Mouse (Mus musculus) forebrain, embryonic 13.5 days (tissue): Measurements from ENCODE around the gene Hmmr. TPM values are rescaled to one million over a fixed set of nuclear protein-coding genes. Genes with fewer than 3 reads are reported as not detected.
"Not testable (repeated sequence)": the region's sequence is repeated elsewhere in the genome, so short reads cannot be mapped to it uniquely, and the experiment has no call there.

Experiments used
- ATAC-seq: fragments of 200-750 bp; cut with Nextera tagmentation; 2 replicates; pipeline ENCODE4 v1.8.0; 2017
- H3K27ac ChIP-seq: fragments of 300-500 bp; sonication (generic); 2 replicates; pipeline ENCODE4 v1.5.1; 2015; ENCODE audit warnings: inconsistent platforms, mild to moderate bottlenecking, moderate library complexity
- H3K27me3 ChIP-seq: fragments of 300-500 bp; sonication (generic); 2 replicates; pipeline ENCODE4 v1.6.1; 2015; ENCODE audit warnings: mild to moderate bottlenecking, inconsistent platforms
- H3K36me3 ChIP-seq: fragments of 300-500 bp; sonication (generic); 2 replicates; pipeline ENCODE4 v1.6.1; 2015; ENCODE audit warnings: mild to moderate bottlenecking, inconsistent platforms; ENCODE audit not compliant: poor library complexity, severe bottlenecking
- H3K4me1 ChIP-seq: fragments of 300-500 bp; sonication (generic); 2 replicates; pipeline ENCODE4 v1.6.1; 2015; ENCODE audit warnings: inconsistent platforms
- H3K4me2 ChIP-seq: fragments of 300-500 bp; sonication (generic); 2 replicates; pipeline ENCODE4 v1.6.1; 2015; ENCODE audit warnings: inconsistent platforms, mild to moderate bottlenecking, moderate library complexity
- H3K4me3 ChIP-seq: fragments of 300-500 bp; sonication (generic); 2 replicates; pipeline ENCODE4 v1.5.1; 2015; ENCODE audit warnings: mild to moderate bottlenecking, inconsistent platforms
- H3K9ac ChIP-seq: fragments of 300-500 bp; sonication (generic); 2 replicates; pipeline ENCODE4 v1.6.1; 2015; ENCODE audit warnings: mild to moderate bottlenecking, inconsistent platforms
- H3K9me3 ChIP-seq: fragments of 300-500 bp; sonication (generic); replicated peaks from 2 replicates; pipeline ENCODE4 v1.6.1; 2016; ENCODE audit warnings: inconsistent platforms
- WGBS: fragments of 180-500 bp; shearing (Covaris S2); methylation state at CpG from one replicate; pipeline ENCODE4 v1.1.7; 2015; 5-methylcytosine and 5-hydroxymethylcytosine counted together
- polyA plus RNA-seq: library from polyadenylated mRNA; unstranded; fragments of >200 nt; fragmentation: Nextera tagmentation; extraction: Ambion mirVana; gene quantifications from 2 replicates; pipeline ENCODE4 v1.2.1, GENCODE M21; 2015

Hmmr gene
- polyA plus RNA-seq, 1 experiment from 2014 or later: 43.1 TPM

- Histone ChIP-seq H3K36me3 (peaks cover 20% of the 10 kb centered on the region), H3K4me3 (no peak overlapping the region), H3K27me3 (no peaks in the 10 kb centered on the region), H3K9ac (no peak overlapping the region), H3K4me2 (no peak overlapping the region), H3K4me1 (no peaks in the 10 kb centered on the region), H3K27ac (no peak overlapping the region), H3K9me3 (no peaks in the 10 kb centered on the region)
- WGBS: 93% methylated on average over 12 of the region's 12 CpGs
- ATAC-seq: no peak
Measured at GRCm38 (mm10) chr11:40746361-40746760, 13.1 kb upstream of the Hmmr start.

- Histone ChIP-seq H3K9me3 (no peaks in the 10 kb centered on the region), H3K4me1 (no peaks in the 10 kb centered on the region), H3K27me3 (no peaks in the 10 kb centered on the region), H3K4me3 (no peak overlapping the region), H3K36me3 (peaks cover 25% of the 10 kb centered on the region), H3K27ac (no peak overlapping the region), H3K9ac (no peak overlapping the region), H3K4me2 (no peak overlapping the region)
- WGBS: 89% methylated on average over 3 of the region's 3 CpGs
- no peak for ATAC-seq
Measured at GRCm38 (mm10) chr11:40744348-40744747, 11.1 kb upstream of the Hmmr start.

DNA sequence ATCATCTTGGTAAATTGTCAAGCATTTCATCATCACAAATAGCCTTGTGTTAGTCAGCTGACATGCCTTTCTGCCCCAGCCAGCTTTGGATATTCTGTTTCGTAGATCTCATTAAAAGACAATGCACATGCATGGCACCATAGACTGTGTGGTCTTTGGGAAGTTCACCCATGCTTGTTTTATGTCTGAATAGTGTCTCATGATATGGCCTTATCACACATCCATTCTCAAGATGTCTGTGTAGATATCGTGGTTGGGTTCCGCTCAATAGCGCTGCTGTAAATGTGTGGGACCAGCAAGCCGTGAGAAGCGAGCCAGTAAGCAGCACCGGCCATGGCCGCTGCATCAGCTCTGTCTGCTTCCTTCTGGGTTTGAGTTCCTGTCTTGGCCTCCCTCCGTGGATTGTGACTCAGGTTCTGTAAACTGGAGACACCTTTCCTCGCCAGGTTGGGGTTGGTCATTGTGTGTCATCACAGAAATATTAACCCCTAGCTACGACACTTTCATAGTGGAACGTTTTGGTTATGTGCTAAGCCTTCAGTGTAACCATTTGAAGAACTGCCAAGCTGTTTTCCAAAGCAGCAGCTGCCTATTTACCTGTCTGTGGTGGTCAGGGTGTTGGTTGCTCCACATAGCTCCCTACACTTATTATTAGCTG, 8.5 kb upstream of the Hmmr start:
- ATAC-seq: no peak
- no peaks in the 10 kb centered on the region for H3K27me3 ChIP-seq
- peaks cover 42% of the 10 kb centered on the region for H3K36me3 ChIP-seq
- 90% methylated on average over 12 of the region's 12 CpGs for WGBS
- H3K4me1 ChIP-seq: no peaks in the 10 kb centered on the region
- no peak overlapping the region for H3K9ac ChIP-seq
- no peaks in the 10 kb centered on the region for H3K9me3 ChIP-seq
- H3K4me2 ChIP-seq: no peak overlapping the region
- H3K27ac ChIP-seq: no peak overlapping the region
- no peak overlapping the region for H3K4me3 ChIP-seq

DNA sequence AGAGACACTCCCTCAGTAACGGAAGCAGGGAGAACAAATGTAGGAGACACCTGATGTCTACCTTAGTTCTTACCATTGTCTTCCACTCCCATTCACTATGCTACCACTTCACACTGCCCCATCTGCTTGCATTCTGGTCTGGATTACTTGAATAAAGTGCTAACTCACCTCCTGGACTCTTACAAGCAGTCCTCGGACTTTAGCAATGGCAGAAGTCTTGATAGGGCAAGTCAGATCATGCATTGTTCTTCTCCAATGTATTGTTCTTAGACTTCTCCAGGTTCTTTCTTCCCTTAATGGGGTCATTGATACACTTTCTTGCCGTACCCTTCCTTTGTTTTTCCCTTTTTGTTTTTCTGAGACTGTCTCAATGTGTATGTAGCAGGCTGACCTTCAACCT, 4.1 kb upstream of the Hmmr start:
- H3K4me1 ChIP-seq: peaks cover 17% of the 10 kb centered on the region
- no peak overlapping the region for H3K9ac ChIP-seq
- no peak overlapping the region for H3K4me2 ChIP-seq
- no peak overlapping the region for H3K27ac ChIP-seq
- peaks cover 45% of the 10 kb centered on the region for H3K36me3 ChIP-seq
- no peak for ATAC-seq
- 82% methylated on average over 3 of the region's 3 CpGs for WGBS
- H3K4me3 ChIP-seq: no peak overlapping the region
- no peaks in the 10 kb centered on the region for H3K9me3 ChIP-seq
- H3K27me3 ChIP-seq: no peaks in the 10 kb centered on the region

DNA sequence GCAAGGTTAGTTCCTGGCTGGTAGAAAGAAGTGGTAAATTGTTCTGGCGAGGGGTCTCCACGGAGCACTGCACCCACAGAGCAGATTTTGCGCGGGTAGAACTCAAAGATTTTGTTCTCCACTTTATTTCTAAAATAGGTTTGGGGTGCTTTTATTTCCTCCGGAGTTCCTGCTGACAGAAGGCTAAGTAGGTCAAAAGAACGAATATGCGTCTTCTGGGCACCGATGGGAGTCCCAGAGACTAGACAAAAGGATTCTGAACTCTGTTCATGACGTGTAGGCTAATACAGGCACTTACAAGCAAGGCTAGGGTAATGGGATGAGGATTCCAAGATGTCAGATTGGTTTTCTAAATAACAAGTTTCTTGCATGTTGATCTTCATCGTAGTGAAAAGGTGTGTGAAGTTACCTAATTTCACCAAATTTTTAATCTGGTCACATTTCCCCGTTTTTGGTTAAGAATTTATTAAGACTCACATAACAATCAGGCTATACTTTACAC, 1.1 kb upstream of the Hmmr start:
- WGBS: 4% methylated on average over 11 of the region's 11 CpGs
- Histone ChIP-seq H3K4me2 (peak overlapping the region; percentile 86), H3K4me1 (peaks cover 43% of the 10 kb centered on the region), H3K9ac (peak overlapping the region; percentile 95), H3K36me3 (peaks cover 27% of the 10 kb centered on the region), H3K27me3 (no peaks in the 10 kb centered on the region), H3K4me3 (peak overlapping the region; percentile 93), H3K27ac (peak overlapping the region; percentile 72), H3K9me3 (no peaks in the 10 kb centered on the region)
- ATAC-seq: no peak

GRCm38 (mm10) chr11:40732997-40733338, 254 bp downstream of the Hmmr start:
- H3K9ac ChIP-seq: peak overlapping the region; percentile 69
- peak overlapping the region; percentile 75 for H3K4me2 ChIP-seq
- no peak overlapping the region for H3K27ac ChIP-seq
- H3K9me3 ChIP-seq: no peaks in the 10 kb centered on the region
- no peaks in the 10 kb centered on the region for H3K27me3 ChIP-seq
- WGBS: under 1% methylated on average over 14 of the region's 14 CpGs
- peaks cover 33% of the 10 kb centered on the region for H3K36me3 ChIP-seq
- ATAC-seq: no peak; the same call in 1 of the 2 replicates
- peaks cover 43% of the 10 kb centered on the region for H3K4me1 ChIP-seq
- H3K4me3 ChIP-seq: peak overlapping the region; percentile 93

DNA sequence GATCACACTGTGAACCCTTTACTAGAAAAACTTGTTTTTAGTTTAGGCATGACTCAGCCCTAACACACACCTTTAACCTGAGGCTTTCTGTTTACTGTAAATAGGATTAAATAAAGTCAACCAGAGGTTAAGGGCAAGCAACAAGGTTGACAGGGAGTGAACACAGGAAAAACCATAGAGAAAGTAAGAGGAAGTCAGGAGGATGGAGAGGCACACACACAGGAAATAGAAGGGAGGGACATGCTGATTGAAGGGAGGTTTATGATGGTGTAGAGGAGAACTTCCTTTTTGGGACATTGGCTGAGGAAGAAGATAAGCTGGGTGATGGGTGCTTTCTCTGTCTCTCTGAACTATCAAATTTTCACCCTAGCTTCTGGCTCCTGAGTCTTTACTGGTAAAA, 14.9 kb downstream of the Hmmr start:
- H3K9me3 ChIP-seq: no peaks in the 10 kb centered on the region
- H3K4me2 ChIP-seq: no peak overlapping the region
- no peak overlapping the region for H3K27ac ChIP-seq
- H3K4me1 ChIP-seq: no peaks in the 10 kb centered on the region
- H3K4me3 ChIP-seq: no peak overlapping the region
- H3K27me3 ChIP-seq: no peaks in the 10 kb centered on the region
- no peak for ATAC-seq
- H3K9ac ChIP-seq: no peak overlapping the region
- peaks cover 90% of the 10 kb centered on the region for H3K36me3 ChIP-seq

DNA sequence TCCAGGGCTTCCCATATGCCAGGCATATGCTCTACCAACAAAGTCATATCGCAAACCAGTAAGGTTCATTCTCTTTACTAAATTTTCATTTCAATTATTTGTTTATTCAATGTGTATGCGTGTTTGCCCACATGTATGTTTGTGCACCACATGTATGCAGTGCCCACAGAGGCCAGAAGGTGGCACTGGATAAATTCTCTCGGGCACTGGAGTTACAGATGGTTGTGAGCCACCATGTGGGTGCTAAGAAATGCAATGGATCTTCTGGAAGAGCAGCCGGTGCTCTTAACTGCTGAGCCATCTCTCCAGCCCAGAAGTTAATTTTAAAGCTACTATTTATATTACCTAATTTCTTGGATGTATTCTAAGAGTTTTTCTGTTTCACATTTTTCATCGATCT, 17.7 kb downstream of the Hmmr start:
- Histone ChIP-seq H3K27ac (no peak overlapping the region), H3K36me3 (peaks cover 90% of the 10 kb centered on the region), H3K9me3 (no peaks in the 10 kb centered on the region), H3K4me3 (no peak overlapping the region), H3K9ac (no peak overlapping the region), H3K4me1 (no peaks in the 10 kb centered on the region), H3K27me3 (no peaks in the 10 kb centered on the region), H3K4me2 (no peak overlapping the region)
- ATAC-seq: no peak
- 95% methylated on average over 5 of the region's 5 CpGs for WGBS

GRCm38 (mm10) chr11:40713858-40714257, 19.4 kb downstream of the Hmmr start:
- Histone ChIP-seq H3K4me3 (no peak overlapping the region), H3K36me3 (peaks cover 92% of the 10 kb centered on the region), H3K4me1 (no peaks in the 10 kb centered on the region), H3K4me2 (no peak overlapping the region), H3K27me3 (no peaks in the 10 kb centered on the region), H3K9ac (no peak overlapping the region), H3K9me3 (no peaks in the 10 kb centered on the region), H3K27ac (no peak overlapping the region)
- WGBS: 76% methylated on average over 8 of the region's 8 CpGs
- ATAC-seq: no peak

- peaks cover 89% of the 10 kb centered on the region for H3K36me3 ChIP-seq
- not testable (repeated sequence) for H3K27ac ChIP-seq, H3K4me2 ChIP-seq, ATAC-seq, H3K9me3 ChIP-seq, H3K4me1 ChIP-seq, H3K4me3 ChIP-seq, H3K9ac ChIP-seq, H3K27me3 ChIP-seq
- WGBS: 91% methylated on average over 6 of the region's 6 CpGs
Measured at GRCm38 (mm10) chr11:40709899-40710298, 23.3 kb downstream of the Hmmr start.

GRCm38 (mm10) chr11:40695103-40695502, 38.1 kb downstream of the Hmmr start, which contains the start of gene Mat2b:
Mat2b (minus strand) TSS chr11:40695203.
- H3K4me2 ChIP-seq: peak within 1 kb of the TSS; percentile 86
- ATAC-seq: no peak
- WGBS: 86% methylated on average over 9 of the region's 9 CpGs
- H3K36me3 ChIP-seq: peaks cover 7% of the 10 kb centered on the region
- H3K4me1 ChIP-seq: peaks cover 32% of the 10 kb centered on the region
- H3K9ac ChIP-seq: peak within 1 kb of the TSS; percentile 80
- no peaks in the 10 kb centered on the region for H3K27me3 ChIP-seq
- peak within 1 kb of the TSS; percentile 88 for H3K4me3 ChIP-seq
- peak within 1 kb of the TSS; percentile 88 for H3K27ac ChIP-seq
- no peaks in the 10 kb centered on the region; the same call in 1 of the 2 replicates for H3K9me3 ChIP-seq

- H3K4me3 ChIP-seq: peak overlapping the region; percentile 88
- H3K4me1 ChIP-seq: peaks cover 38% of the 10 kb centered on the region
- H3K36me3 ChIP-seq: peaks cover 1% of the 10 kb centered on the region; the same call in 1 of the 2 replicates
- no peaks in the 10 kb centered on the region for H3K9me3 ChIP-seq
- H3K27me3 ChIP-seq: no peaks in the 10 kb centered on the region
- peak; percentile 57 for ATAC-seq
- peak overlapping the region; percentile 86 for H3K4me2 ChIP-seq
- 0% methylated on average over 31 of the region's 31 CpGs for WGBS
- H3K27ac ChIP-seq: peak overlapping the region; percentile 88
- peak overlapping the region; percentile 80 for H3K9ac ChIP-seq
Measured at GRCm38 (mm10) chr11:40694311-40695087, 38.7 kb downstream of the Hmmr start.
